Mouse (Mus musculus) gastrocnemius, adult 18-20 months (tissue): ENCODE results near the gene Atg9b. TPM values are rescaled to one million over a fixed set of nuclear protein-coding genes. Genes with fewer than 3 reads are reported as not detected.
A peak's percentile ranks its signal among the peaks of the same experiment; 100 is the strongest.

Experiments
- DNase-seq: peaks from one replicate; pipeline ENCODE4 v3.0.0; 2021; ENCODE audit warnings: low spot score
- total RNA-seq, 2 experiments: library from RNA; stranded (reverse); gene quantifications; 2 replicates each; pipeline ENCODE4 v1.2.3; 2021

Gene Atg9b
- total RNA-seq, 2 experiments from 2014 or later: 0.16 to 0.19 TPM

DNA sequence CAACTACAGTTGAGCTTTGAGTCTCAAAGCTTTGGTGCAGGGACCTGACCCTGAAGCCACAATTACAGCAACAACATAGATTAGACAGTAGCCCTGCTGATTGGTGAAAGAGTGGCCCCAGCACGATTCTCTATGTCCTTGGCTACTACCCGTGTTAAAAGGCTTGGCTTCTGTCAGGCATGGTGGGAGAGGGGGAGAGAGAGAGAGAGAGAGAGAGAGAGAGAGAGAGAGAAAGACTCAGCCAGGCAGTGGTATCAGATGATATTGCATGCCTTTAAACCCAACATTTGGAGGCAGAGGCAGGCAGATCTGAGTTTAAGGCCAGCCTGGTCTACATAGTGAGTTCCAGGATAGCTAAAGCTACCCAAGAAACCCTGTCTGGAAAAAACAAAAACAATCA, 10.0 kb downstream of the Atg9b start:
- no peak for DNase-seq

DNA sequence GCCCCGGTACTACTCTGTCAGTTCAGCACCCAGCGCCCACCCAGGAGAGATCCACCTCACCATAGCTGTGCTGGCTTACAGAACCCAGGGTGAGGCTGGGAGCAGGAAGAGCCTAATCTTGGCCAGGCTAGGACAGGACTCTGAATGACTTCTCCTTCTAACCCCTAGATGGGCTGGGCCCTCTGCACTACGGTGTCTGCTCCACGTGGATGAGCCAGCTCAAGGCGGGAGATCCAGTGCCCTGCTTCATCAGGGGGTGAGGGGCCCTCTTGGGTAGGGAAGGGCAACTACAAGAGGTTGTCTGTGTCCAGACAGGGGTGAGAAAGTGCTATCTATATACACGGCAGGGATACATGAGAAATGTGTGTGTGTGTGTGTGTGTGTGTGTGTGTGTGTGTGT, 10.5 kb downstream of the Atg9b start:
- DNase-seq: no peak

GRCm38 (mm10) chr5:24380499-24380898, 11.4 kb downstream of the Atg9b start:
- no peak for DNase-seq

GRCm38 (mm10) chr5:24379501-24379900, 12.4 kb downstream of the Atg9b start:
- DNase-seq: no peak

- DNase-seq: no peak
These were observed 13.2 kb downstream of the Atg9b start for GRCm38 (mm10) chr5:24378700-24379099.

DNA sequence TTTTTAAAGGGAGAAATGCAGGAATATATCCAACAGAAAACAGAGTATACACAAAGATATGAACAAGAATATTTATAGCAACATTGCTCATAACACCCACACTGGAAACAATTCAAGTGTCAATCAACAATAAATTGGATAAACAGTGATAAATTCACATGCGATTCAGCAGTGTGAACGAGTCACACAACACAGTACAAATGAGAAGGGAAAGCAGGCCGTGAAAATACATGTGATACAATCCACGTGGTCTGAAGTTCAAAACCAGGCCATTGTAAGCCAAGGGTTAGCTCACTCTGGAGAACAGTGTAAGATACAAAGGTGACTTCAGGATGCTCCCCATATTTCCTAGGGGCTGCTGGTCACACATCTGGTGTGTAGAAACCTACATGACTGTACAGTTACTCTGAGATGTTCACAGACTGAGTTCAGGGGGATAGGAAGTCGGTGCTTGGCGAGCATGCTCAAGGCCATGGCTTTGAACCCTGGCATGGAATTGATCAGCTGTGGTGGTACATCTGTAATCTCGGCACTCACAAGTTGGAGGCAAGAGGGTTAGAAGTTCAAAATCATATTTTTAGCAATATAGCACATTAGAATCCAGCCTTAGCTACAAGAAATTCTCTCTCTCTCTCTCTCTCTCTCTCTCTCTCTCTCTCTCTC, 17.1 kb downstream of the Atg9b start:
- DNase-seq: no peak

- DNase-seq: no peak
These were observed 17.7 kb downstream of the Atg9b start for GRCm38 (mm10) chr5:24374216-24374615.

GRCm38 (mm10) chr5:24373807-24374206, 18.1 kb downstream of the Atg9b start:
- DNase-seq: no peak

DNA sequence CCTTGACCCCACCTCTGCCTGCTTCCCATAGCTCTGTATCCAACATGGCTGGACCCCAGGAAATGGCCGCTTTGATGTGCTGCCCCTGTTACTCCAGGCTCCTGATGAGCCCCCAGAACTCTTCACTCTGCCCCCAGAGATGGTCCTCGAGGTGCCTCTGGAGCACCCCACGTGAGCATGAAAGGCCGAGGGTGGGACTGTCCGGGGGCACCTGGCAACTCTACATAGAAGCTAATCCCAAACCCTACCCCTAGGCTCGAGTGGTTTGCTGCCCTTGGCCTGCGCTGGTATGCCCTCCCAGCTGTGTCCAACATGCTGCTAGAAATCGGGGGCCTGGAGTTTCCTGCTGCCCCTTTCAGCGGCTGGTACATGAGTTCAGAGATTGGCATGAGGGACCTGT, 22.2 kb downstream of the Atg9b start:
- DNase-seq: no peak

- no peak for DNase-seq
These were observed 25.5 kb downstream of the Atg9b start for GRCm38 (mm10) chr5:24366426-24366825.

GRCm38 (mm10) chr5:24365528-24365927, 26.4 kb downstream of the Atg9b start:
- DNase-seq: no peak

- DNase-seq: no peak
These were observed 27.0 kb downstream of the Atg9b start for GRCm38 (mm10) chr5:24364963-24365362.

- peak; percentile 37 for DNase-seq
These were observed 27.4 kb downstream of the Atg9b start, which contains the start of gene Nos3 for GRCm38 (mm10) chr5:24364508-24364907. Nos3 (plus strand) TSS chr5:24364810.

DNA sequence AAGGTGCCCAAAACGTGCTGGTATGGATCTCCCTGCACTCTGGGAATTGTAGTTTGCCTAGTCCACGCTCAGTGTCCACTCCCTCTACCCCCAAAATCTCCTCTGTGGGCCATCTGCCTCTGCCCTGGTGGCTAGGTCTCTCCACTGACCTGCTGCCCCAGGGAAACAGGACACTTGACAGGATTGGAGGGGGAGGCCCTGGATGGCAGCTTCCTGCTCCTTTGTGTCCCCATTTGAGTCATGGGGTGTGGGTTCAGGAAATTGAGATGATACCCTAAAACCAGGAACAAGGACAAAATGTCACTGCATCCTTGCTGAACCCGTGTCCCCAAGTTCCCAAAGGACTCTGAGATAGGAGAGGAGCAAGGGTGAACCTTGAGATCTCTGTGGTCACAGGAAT, 27.9 kb downstream of the Atg9b start:
- no peak for DNase-seq

- DNase-seq: no peak
These were observed 28.5 kb downstream of the Atg9b start for GRCm38 (mm10) chr5:24363467-24363866.

DNA sequence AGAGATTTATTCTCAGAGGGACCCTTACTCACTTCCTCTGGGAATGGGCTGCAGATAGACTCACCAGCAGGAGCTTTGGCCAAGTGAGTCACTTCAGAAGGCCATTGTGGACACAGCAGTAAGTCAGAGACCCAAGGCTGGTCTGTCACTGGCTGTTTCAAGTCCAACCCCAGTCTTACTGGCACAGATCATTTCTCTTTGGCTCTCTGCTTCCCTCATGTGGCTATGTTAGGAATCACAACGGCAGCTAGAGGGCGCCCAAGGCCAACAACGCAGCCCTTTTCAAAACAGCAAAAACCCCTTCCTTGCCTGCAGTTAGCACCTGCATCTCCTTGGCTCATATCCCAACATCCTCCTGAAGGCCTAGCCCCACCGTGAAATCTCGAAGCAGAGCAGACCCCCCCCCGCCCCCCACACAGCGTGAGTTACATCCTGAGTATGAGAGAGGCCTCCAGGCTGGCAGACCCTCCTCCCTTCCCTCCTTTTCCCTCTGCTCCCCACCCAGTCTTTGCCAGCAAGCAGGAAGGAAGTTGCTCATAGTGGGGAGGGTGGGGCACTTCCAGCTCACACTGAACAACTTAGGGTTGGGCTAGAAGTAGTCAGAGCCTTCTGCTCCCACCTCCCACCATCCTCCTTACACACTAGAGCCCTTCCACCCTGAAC, 31.0 kb downstream of the Atg9b start:
- peak; percentile 84 for DNase-seq

GRCm38 (mm10) chr5:24357461-24357860, 34.5 kb downstream of the Atg9b start:
- DNase-seq: peak; percentile 59

DNA sequence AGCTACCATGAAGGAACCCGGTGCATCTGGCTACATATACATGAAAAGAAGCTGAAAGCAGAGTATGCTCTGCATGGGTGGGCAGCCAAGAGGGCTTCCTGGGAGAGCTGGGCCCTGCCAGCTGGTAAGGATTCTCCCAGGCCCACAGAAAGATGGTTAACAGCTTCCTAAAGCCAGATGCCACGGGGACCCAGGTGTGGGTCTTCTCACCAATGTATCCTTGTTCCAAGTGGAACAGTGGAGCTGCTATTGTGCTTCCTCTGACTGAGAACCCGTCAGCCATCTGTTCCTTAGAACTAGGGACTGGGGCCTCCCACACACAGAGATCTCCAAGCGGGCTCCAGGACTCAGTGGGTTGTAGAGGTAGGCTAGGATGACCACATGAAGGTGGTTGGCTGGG, 35.2 kb downstream of the Atg9b start:
- DNase-seq: no peak

DNA sequence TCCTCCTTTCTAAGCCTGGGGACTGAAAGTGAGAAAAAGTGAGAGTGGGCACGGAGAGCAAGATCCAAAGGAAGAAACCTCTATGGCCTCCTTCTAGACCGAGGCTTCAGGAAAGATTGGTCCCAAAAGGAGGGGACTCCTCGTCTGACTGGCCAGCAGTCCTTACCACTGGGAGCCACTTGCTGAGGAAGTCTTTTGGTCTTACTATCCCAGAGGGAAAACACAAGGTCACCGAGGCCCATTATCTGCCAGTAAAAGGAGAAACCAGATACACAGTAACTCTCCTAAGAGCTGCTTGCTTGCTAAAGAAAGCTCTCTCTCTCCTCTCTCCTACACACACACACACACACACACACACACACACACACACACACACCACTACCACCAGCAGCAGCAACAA, 38.6 kb downstream of the Atg9b start:
- DNase-seq: no peak

- no peak for DNase-seq
These were observed 39.6 kb downstream of the Atg9b start for GRCm38 (mm10) chr5:24352251-24352859.

GRCm38 (mm10) chr5:24351701-24352171, 40.2 kb downstream of the Atg9b start:
- peak; percentile 45 for DNase-seq

DNA sequence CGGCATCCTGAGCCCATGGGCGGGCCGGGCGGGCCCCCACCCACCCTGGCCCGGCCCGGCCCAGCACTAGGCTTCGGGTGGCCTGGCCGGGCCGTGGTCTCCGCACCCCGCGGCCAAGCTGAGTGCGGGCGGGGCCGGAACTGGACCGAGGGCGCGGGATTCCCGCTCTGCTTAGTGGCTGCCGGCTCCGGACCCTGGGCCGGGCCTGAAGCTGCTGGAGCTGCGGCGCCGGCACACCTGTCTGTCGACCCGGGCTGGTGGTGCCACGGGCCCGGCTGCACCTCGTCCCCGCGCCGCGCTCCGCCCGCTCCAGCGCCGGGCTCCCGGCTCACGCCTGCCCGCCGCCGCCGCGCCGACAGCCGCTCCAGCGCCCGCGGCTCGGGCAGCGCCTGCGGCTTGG, 40.7 kb downstream of the Atg9b start, which contains the start of gene Kcnh2:
Gene Kcnh2 (minus strand): TSS at position 327 of the 400 bp plus-strand sequence.
- DNase-seq: no peak
